Mouse (Mus musculus) mouse trophoblast stem cell (cell line): Measurements from ENCODE around the gene Gm20843.
"Not testable (repeated sequence)": the region's sequence is repeated elsewhere in the genome, so short reads cannot be mapped to it uniquely, and the experiment has no call there.

Experiments used
- in situ Hi-C, 2 experiments: fragments of 300-500 bp; cut with MseI, MboI; formaldehyde crosslinking; loops; 2 replicates in 1 of 2; 3 replicates in 1 of 2; pipeline ENCODE4 v1.15.1; 2025

Gm20843 gene

GRCm38 (mm10) chrY:72247018-72247417 lies at the start of gene Gm20843:
TSS of gene Gm20843 (minus strand) at chrY:72247118.
- in situ Hi-C loops: not testable (repeated sequence)
